Mouse (Mus musculus): ENCODE data around the gene C2cd2l.
"Not testable (repeated sequence)": the region's sequence is repeated elsewhere in the genome, so short reads cannot be mapped to it uniquely, and the experiment has no call there.

The C2cd2l gene

DNA sequence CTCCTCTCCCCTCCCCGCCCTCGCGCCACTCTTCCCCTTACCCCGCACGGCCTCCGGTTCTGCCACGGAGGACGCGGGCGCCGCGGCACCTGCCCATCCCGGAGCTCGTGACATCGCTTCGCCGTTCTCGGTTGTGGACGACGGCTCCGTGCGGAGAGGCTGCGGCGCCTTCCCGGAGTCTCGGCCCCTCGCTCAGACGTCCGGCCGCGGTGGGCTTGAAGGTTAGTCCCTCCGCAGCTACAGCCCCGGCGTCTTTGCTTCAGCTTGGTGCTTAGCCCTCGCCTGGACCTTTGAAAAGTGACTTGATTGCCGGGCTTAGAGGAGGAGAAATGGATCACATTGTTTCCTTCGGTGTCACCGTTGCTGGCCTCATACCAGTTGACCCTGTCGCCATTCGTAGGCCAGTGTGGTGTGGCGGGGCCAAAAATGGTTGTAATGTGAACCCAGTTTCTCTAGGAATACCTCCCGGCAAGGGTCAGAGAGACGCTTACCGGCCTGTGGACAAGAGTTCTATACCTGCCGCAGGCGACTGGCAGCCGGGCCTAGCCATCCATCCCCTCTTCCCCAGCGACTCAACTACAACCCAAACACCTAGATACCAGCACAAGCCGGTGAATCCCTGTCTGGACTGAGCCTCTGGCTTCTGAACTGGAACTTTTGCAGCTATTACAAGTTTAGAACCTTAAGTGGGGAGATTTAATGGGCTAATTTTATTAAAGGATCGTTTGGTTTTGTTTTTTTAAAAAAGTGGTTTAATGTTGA lies 15.4 kb upstream of the C2cd2l start:
- DNase-seq = peak in 1 of 2 experiments; percentile 48

DNA sequence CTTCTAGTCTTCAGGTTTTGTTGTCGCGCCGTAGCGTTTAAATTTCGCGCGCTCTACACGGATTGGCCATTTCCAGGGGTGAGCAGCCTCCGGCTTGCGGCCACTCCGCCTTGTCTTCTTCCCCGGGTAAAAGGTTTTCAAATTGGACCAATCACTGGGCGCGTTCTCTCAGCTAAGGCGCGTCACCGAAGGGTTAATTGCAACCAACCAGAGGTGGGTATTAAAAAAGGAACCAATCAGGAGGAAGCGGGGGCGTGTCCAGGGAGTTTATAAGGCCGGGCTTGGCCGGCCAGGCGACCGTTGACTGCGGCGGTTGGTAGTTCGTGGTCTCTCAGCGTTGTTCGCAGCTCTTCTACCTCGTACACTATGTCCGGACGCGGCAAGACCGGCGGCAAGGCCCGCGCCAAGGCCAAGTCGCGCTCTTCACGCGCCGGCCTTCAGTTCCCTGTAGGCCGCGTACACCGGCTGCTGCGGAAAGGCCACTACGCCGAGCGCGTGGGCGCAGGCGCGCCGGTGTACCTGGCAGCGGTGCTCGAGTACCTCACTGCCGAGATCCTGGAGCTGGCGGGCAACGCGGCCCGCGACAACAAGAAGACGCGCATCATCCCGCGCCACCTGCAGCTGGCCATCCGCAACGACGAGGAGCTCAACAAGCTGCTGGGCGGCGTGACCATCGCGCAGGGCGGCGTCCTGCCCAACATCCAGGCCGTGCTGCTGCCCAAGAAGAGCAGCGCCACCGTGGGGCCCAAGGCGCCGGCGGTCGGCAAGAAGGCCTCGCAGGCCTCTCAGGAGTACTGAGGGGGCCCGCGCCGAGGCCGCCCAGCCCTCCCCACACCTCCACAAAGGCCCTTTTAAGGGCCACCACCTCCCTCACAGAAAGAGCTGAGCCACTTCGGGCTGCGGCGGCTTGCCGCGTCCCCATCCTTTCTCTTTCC lies 14.6 kb upstream of the C2cd2l start, which contains the start of gene H2afx:
TSS of gene H2afx (plus strand) at position 299 of the 935 bp plus-strand sequence.
- DNase-seq = peak; percentile 99

DNA sequence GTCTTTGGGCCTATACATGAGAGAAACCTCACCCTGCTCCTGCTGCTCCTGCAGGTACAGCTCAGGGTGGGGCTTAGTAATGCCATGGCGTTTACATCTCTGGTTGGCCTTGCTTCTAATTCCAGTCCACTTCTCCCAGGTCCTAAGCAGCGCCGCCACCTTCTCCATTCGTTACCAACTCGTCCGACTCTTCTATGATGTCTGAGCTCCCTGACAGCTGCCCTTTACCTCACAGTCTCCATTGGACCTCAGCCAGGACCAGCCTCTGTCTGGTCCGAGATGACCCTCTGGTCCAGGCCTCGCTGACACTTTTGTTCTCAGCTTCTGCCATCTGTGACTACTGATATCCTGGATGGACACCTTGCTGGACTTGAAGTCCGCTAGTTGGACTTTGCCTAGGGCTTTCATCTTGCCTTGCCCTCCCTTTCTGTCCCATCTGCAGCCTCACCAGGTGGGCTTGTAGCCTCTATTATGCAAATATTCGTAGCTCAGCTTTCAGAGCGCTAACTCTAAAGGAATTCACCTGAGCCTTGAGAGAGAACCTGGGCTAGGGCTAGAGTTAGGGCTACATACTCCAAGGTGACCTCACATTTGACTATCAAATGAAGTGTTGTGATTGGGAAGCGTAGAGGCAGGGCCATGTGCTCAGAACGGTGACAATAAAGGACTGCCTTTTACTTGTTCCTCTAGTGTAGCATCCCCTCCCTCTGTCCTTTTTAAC lies 13.0 kb upstream of the C2cd2l start:
- peak in 1 of 2 experiments; percentile 31 for DNase-seq

DNA sequence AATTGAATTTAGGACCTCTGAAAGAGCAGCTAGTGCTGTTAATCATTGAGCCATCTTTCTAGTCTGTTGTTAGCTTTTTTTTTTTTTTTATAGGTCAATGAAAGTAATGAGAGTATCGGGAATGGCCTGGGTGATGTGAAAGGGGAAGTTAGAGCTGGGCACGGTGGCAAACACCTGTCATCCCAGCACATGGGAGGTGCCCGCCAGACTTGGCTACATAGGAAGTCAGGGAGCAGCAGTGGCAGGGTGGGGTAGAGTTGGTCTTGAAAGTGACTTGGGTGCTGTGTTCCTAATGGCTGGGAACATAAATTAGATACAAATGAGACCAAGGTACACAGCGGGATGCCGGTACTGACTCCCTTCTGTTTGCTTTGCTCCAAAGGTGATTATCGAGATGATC lies 10.7 kb upstream of the C2cd2l start:
- DNase-seq = no peak

DNA sequence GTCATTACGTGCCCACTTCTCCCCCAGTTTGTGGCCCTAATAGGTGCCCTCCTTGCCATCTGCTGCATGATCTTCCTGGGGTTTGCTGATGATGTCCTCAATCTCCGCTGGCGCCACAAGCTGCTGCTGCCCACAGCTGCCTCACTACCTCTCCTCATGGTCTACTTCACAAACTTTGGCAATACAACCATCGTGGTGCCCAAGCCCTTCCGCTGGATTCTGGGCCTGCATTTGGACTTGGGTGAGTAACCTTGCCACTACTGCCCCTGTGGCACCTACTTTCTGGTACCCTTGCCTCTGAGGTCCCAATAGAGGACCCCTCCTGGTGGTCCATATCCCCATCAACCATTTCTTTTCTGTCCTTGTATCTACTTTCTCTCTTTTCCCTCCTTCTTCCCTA lies 7.8 kb upstream of the C2cd2l start:
- no peak for DNase-seq

DNA sequence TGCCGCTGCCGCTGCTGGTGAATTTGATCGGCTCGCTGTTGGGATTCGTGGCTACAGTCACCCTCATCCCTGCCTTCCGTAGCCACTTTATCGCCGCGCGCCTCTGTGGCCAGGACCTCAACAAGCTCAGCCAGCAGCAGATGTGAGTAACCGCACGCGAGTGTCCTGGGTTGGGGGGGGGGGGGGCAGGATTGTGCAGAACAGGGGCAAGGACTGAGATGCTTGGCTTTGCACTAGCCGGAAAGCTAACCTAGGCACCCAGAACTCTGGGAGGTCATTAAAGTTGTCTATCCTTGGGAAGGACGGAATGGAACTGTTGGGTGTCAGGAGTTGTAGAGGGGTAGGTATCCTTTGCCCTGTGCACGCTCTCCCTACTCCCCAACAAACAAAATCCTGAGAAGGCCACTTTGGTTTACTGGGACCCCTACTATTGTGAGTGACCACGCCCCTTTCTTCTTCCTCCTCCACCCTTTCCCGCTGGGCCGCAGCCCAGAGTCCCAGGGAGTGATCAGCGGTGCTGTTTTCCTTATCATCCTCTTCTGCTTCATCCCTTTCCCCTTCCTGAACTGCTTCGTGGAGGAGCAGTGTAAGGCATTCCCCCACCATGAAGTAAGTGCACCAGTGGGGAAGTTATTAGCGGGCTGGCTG lies 7.1 kb upstream of the C2cd2l start:
- DNase-seq = no peak

DNA sequence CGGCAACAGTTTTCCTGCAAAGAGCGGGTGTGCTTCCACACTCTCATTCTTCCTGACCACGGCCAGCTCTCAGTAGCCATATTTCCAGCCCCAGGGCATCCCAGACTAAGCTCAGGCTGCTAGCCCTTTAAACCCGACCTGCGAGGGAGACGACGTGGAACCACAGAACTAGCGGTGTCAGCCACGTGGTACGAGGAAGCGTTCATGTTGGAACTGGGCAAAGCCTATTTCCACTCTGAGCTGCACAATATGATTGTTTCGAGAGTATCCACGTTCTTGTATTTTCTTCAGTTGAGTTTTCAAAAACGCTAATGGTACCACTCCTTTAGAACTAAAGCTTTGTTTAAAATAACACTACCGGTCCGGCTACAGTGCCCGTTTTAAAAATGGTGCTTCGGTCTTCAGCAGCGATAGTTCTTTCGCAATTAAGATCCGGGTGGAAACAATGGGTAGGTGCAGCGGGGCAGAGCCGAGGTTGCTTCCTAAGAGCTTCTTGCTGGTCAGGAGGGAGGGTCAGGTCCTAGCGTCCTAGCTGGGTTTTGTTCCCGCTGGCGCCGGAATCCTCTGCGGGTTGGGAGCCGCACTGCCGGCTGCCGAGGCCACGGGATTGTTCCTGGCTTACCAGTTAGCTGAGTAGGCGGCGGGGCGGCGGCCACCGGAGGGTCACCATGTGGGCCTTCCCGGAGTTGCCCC lies 6.4 kb upstream of the C2cd2l start:
- DNase-seq = peak; percentile 88 to 91

DNA sequence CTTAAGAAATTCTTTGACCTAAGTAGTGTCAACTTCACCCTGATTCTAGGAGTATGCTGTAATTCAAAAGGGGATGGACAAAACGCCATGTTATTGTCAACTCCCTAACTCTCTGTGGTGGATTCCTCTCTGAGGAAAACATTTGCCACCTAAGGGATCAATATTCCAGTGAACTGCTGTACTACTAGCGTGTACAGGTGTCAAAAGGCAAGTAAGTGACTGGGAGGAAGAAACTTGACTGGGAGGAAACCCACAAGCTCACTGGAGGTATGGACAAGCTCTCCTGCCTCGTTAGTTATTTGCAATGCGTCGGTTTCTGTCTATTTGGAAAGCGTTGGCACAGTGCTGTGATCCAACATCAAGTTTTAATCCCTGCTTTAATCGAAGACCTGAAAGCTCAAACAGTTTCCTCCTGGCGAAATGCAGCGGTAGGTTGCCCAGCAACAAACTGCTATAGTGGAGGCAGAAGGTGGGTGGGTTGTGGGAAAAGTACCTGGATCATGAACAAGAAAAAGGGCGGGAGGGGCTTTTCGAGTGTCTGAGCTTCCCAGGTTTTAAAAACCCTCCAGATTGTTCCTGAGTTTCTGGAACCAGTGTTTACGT lies 5.8 kb upstream of the C2cd2l start, which contains the start of gene Dpagt1:
TSS of gene Dpagt1 (plus strand) at position 252 of the 603 bp plus-strand sequence.
- no peak for DNase-seq

DNA sequence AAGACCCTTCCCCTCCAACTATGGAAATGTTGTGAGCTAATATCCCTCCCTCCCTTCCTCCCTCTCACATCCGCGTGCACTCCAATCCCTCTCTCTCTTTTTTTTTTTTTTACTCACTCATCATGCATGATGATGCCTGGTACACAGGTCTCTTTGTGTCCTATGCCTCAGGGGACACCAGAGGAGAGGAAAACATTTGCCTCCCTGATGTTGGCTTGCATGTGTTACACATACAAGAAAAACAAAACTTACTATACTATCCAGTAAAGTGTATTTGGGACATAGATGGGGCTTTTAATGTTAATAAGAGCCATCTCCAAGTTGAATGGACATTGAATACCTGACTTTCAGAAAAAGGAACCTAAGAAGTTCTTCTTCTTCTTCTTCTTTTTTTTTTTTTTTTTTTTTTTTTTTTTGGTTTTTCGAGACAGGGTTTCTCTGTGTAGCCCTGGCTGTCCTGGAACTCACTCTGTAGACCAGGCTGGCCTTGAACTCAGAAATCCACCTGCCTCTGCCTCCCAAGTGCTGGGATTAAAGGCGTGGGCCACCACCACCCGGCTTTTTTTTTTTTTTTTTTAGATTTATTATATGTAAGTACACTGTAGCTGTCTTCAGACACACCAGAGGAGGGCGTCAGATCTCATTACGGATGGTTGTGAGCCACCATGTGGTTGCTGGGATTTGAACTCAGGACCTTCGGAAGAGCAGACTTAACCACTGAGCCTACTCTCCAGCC lies 5.1 kb upstream of the C2cd2l start:
- not testable (repeated sequence) for DNase-seq

DNA sequence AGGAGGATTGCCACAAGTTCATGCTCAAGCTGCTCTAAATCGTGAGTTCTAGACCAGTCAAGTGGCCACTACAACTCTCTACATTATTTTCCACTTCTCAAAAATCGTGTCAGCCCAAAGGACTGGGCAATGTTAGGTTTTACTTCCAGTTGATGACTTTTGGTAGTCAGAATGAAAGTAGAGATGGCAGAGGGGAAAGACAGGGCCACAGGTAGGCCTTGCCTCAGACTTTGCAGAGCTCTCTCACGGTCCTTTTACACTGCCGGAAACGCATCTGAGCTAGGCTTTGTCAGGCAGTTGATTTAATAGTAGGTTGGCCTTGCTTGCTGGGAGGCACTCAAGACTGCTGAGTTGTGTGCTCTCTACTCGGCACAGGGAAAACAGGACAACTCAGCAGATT lies 4.1 kb upstream of the C2cd2l start:
- no peak for DNase-seq

DNA sequence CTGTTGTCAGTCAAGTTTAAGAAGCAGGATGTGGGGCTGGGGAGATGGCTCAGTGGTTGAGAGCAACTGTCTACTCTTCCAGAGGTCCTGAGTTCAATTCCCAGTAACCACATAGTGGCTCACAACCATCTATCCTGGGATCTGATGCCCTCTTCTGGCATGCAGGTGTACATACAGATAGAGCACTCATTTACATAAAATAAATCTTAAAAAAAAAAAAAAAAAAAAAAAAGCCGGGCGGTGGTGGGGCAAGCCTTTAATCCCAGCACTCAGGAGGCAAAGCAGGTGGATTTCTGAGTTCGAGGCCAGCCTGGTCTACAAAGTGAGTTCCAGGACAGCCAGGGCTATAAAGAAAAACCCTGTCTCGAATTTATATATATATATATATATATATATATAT lies 3.6 kb upstream of the C2cd2l start:
- DNase-seq = not testable (repeated sequence)

DNA sequence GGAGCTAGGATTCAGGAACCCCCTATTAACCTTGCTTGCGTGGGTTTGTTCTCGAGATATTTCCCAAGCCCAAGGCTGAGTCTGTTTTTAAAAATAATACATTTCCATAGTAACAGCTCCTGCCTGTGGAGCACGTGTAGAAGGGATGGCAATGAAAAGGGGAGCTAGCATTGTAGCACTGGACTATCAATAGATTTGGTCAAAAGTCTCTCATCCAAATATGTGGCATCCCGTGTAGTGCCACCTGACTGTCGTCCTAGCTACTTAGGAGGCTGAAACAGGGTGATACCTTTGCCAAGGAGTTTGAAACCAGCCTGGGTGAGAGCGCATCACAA lies 681 bp upstream of the C2cd2l start:
- DNase-seq = peak in 1 of 2 experiments; percentile 32

DNA sequence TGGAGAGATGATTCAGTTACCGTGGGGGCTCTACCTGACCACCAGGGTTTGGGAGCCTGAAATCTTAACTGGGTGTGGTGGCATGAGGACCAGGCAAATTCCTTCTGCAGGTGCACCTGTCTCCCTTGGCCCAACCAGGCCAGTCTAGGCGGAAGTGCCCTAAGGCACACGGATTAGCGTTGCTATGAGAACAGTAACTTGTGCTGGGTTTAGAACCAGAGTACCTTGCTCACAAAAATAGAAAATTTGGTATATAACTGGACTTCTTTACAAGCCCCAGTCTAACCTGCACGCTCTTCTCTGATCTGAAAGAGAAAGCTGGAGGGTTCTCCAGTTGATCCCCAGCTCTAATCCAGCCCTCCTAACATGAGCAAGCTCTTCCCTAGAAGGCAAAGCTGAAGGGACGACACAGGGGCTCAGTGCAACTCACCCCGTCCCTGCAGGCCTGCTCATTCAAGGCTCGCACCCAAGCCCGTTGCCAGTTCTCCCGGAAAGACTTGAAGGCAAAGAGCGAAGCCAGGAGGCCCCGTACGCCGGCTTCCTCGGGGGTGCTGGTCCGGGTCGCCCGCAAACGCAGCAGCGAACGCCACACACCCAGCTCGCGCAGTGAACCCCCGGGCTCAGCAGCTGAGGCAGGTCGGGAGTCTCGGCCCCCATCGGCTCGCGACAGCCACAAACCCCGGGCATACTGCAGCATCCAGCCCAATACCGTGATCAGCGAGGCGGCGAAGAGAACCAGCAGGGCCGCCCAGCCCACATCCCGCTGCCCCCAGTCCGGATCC lies 789 bp downstream of the C2cd2l start:
- DNase-seq = peak in 1 of 2 experiments; percentile 29

DNA sequence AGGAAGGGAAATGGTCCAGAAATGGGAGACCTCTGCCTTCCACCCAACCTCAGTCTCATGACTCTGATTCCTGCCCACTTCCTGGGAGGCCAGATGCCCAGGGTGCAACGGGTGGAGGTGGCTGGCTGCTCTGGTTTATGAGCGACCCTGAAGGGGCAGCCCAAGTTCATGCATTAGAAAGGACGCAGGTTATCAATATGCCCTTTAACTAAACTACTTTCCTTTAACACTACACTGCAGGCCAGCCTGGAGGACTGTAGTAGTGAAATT lies 1.3 kb downstream of the C2cd2l start:
- DNase-seq = no peak

DNA sequence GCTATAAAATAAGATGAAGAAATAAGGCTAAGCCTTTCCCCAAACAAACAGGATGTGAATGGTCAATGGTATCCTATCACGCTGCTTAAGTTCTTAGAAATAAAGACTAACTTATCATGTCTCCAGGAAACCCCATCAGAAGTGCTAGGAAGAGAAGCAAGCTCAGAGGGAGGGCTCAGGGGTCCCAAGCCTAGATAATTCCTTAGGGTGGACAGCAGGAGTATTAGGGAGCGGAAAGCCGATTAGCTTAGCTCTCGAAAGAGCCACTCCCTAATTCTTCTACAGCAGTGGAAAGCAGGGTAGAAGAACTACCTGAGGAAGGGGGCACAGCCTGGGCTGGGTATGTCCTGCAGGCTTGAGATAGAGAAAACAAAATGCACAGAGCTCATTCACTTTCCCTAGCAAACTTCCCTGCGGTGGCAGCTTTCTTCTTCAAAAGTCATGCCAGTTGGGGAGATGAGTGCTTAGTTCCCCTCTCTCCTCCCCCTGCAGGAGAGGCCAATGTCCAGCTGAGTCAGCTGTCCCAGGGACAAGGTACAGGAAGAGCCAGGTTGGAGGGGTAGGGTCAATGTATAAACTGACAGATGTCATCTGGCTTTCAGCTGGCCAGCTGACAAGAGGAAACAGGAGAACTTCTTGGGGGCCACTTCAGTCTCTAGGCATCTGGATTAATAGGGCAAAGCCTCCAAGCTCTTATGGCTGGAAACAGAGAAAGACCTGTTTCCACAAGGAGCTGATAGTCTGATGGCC lies 1.8 kb downstream of the C2cd2l start:
- no peak for DNase-seq

DNA sequence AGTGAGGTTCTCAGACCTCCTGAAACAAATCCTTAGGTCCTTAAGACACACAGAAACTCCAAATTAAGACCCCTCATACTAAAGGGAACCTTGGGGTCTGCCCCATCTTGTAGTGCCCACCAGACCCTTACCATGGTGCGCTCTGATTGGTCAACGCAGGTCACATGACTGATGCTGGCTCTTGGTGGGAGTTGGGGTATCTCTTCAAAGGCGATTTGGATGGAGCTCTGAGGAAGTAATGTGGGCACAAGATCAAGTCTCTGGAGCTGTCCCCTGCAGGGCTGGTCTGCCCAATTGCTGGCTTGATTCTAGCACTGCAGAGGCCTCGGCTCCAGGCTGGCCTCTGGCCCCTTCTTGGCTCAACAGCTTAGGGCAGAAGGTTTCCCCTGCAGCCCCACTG lies 2.6 kb downstream of the C2cd2l start:
- peak; percentile 41 to 42 for DNase-seq

DNA sequence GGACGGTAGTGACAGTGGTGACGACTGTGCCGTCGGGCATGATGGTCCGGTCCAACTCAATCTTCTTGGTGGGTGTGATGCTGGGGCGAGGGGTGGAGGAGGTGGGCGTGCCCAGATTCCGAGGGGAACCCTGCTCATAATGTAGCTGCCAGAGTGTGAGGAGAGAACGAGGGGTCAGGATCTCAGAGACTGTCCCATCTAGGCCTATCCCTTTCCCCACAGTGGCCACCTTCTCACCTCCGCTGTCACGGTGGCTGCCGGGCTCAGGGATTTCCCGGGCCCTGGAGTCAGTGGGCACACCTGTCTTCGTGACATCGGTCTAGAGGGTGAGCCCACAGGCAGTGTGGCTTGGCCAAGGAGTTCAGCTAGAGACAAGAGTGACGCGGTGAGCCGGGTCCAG lies 5.2 kb downstream of the C2cd2l start:
- no peak for DNase-seq

DNA sequence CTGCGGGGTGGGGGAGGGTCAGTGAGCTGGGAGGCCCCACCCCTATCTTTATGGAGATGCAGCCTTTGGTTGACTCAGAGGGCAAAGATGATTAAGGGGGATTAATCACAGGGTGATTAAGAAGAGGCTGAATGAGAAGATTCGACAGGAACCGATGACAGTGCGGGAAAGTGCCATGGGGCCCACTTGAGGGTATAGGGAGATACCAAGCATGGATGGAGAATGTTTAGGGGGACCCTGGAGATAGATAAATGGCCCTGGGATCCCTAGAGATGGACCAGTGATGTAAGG lies 5.9 kb downstream of the C2cd2l start:
- no peak for DNase-seq

DNA sequence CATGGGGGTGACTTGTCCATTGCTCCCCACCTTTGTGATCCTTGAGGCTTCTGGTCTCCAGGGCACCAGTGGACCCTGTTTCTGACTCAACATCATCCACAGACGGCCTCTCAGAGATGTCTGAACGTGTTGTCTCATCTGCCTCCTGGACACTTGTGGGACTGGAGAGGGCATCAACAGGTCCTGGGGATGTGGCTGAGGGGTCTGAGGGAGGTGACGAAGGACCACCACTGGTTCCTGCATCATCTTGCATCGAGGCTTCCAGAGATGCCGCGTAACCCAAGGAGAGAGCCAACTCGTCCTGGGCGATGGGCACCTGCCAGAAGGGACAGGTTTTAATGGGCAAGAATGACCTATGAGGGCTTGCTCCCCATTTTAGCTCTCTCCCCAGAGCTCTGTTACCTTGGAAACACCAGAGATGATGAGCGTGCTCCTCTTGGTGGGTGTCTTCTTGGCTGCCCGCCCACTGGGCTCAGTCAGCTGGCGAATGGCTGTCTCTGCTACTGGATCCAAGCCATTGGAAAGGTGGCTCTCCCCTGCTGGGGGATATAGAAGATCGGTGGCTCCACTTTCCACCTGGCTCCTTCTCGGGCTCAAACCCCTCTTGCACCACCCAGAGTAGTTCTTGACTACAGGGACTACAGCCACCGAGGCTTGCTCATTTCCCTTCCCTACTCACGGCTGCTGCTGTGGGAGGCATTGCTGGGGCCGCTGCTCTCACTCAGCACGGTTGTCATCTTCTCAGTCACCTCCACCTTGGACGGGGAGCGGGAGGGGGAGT lies 6.4 kb downstream of the C2cd2l start:
- DNase-seq = peak; percentile 88
